ENCODE assay signal across 9 mouse cellular contexts in the genomic region with DNA sequence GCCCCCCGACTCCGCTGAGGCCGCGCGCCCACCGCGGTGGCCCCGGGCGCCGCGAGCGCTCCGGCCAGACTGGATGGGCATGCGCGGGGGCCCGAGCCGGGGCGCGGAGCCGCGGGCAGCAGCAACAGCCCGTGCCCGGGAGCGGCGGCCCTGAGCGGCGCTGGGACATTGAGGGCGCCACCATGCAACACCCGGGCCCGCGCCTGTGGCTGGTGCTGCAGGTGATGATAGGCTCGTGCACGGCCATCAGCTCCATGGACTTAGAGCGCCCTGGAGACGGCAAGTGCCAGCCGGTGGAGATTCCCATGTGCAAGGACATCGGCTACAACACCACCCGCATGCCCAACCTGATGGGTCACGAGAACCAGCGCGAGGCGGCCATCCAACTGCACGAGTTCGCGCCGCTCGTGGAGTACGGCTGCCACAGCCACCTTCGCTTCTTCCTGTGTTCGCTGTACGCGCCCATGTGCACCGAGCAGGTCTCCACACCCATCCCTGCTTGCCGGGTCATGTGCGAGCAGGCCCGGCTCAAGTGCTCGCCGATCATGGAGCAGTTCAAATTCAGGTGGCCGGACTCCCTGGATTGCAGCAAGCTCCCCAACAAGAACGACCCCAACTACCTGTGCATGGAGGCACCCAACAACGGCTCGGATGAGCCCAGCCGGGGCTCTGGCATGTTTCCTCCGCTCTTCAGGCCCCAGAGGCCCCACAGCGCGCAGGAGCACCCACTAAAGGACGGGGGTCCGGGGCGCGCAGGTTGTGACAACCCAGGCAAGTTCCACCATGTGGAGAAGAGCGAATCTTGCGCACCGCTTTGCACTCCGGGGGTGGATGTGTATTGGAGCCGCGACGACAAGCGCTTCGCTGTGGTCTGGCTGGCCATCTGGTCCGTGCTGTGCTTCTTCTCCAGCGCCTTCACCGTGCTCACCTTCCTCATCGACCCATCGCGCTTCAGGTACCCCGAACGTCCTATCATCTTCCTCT. TPM values are rescaled to one million over a fixed set of nuclear protein-coding genes. Genes with fewer than 3 reads are reported as not detected.
DNase-seq lines count a peak whose midpoint lies in the region; ATAC-seq lines count a peak whose summit lies in the region.
"Had no signal": no experiment of that assay in that cellular context is flagged by ENCODE, and none has a peak within 500 bp of the region (broad histone marks: within the 10 kb centered on the region; RNA-seq: fewer than 3 reads in every experiment).

No protein-coding gene starts in this region.

- H3K27ac ChIP-seq in hindbrain, embryonic 12.5 days: peak overlapping the region; percentile 90
- no peak overlapping the region for H3K27ac ChIP-seq in liver, embryonic 16.5 days (ENCODE audit: low read length)

- peak overlapping the region; percentile 92 for H3K4me2 ChIP-seq in hindbrain, embryonic 12.5 days (replicated peaks)
- H3K4me2 ChIP-seq in liver, embryonic 16.5 days (ENCODE audit: low read depth, low read length): peak overlapping the region; percentile 62

- peak overlapping the region; percentile 80 for H3K9ac ChIP-seq in hindbrain, embryonic 12.5 days
- no peak overlapping the region for H3K9ac ChIP-seq in liver, embryonic 16.5 days (ENCODE audit: low read depth, low read length)

- peaks cover 18% of the 10 kb centered on the region for H3K27me3 ChIP-seq in hindbrain, embryonic 12.5 days
- peaks cover 65% of the 10 kb centered on the region for H3K27me3 ChIP-seq in liver, embryonic 16.5 days (ENCODE audit: control insufficient read depth, insufficient read depth, low read depth, low read length)
- H3K27me3 ChIP-seq: CH12.LX had no signal

- peak; percentile 29 for ATAC-seq in hindbrain, embryonic 12.5 days (ENCODE audit: low FRiP score)
- ATAC-seq in liver, embryonic 16.5 days (ENCODE audit: low read depth): no peak

- no peaks in the 10 kb centered on the region for H3K9me3 ChIP-seq in hindbrain, embryonic 12.5 days (replicated peaks)
- H3K9me3 ChIP-seq in liver, embryonic 16.5 days (replicated peaks; ENCODE audit: control insufficient read depth, low read length): no peaks in the 10 kb centered on the region

- under 1% methylated on average over 83 of the region's 87 CpGs for WGBS in hindbrain, embryonic 12.5 days
- WGBS in liver, embryonic 16.5 days (ENCODE audit: insufficient replicate concordance): under 1% methylated on average over 86 of the region's 87 CpGs

- no peaks in the 10 kb centered on the region for H3K36me3 ChIP-seq in hindbrain, embryonic 12.5 days
- no peaks in the 10 kb centered on the region for H3K36me3 ChIP-seq in liver, embryonic 16.5 days (ENCODE audit: control insufficient read depth, insufficient read depth)

- DNase-seq in embryo, embryonic 10 days (ENCODE audit: low spot score): peak; percentile 61
- DNase-seq in embryo, embryonic 11 days: no peak
- peak; percentile 20 to 21 for DNase-seq in right cerebral cortex, adult 2 months (ENCODE audit: low spot score in 2 of 2)
- no peak for DNase-seq in right cerebral cortex, adult 18-20 months
- peak; percentile 59 for DNase-seq in thymus, postnatal 25 days
- no peak for DNase-seq in T-cell, adult 2 months (ENCODE audit: low spot score)

- peak overlapping the region; percentile 79 for H3K4me3 ChIP-seq in hindbrain, embryonic 12.5 days
- peak overlapping the region; percentile 52 for H3K4me3 ChIP-seq in liver, embryonic 16.5 days (ENCODE audit: low read depth, low read length)

- peaks cover 77% of the 10 kb centered on the region for H3K4me1 ChIP-seq in hindbrain, embryonic 12.5 days
- no peaks in the 10 kb centered on the region; the same call in 1 of the 2 replicates for H3K4me1 ChIP-seq in liver, embryonic 16.5 days (ENCODE audit: control insufficient read depth, low read depth, low read length)

RNA-seq across cellular contexts. Expression of gene Fzd10, which starts 0.7 kb away (rescaled TPM):
- 13.3 and 16.5 TPM in 2 replicates for polyA plus RNA-seq in hindbrain, embryonic 12.5 days (2016; fragmentation: Nextera tagmentation; extraction: Ambion mirVana)
- polyA plus RNA-seq in liver, embryonic 16.5 days (2015; fragmentation: Nextera tagmentation; extraction: Ambion mirVana): not detected in 2 replicates

Comparison
In these comparisons a context has a peak if more than half of its experiments do, and no peak if none do; other contexts are left out.
1. DNase-seq: peak in embryo, embryonic 10 days (single experiment), right cerebral cortex, adult 2 months (2 of 2) and thymus, postnatal 25 days (single experiment); none in embryo, embryonic 11 days (single experiment), right cerebral cortex, adult 18-20 months (single experiment) and T-cell, adult 2 months (single experiment).
2. RNA of gene Fzd10, which starts 0.7 kb away (polyA plus RNA-seq): 13.3 to 16.5 TPM in hindbrain, embryonic 12.5 days; not detected in liver, embryonic 16.5 days; every median in the first group is over 10 times any median in the second.